Mouse (Mus musculus) kidney, embryonic 14.5 days (tissue): ENCODE measurements at regions not wholly inside any gene's neighbourhood (a gene's known extent, or its start where the extent isn't known, plus 50 kb on each side); places are given as distances from the start of the nearest gene placed in this dataset.

ENCODE experiments used
- ATAC-seq: fragments of 200-750 bp; cut with Nextera tagmentation; 2 replicates; pipeline ENCODE4 v1.8.0; 2017; ENCODE audit warnings: moderate number of reproducible peaks, mild to moderate bottlenecking, moderate TSS enrichment, moderate library complexity; ENCODE audit not compliant: low FRiP score, low TSS enrichment
- H3K27ac ChIP-seq: fragments of 300-500 bp; sonication (generic); 2 replicates; pipeline ENCODE4 v1.5.1; 2014; ENCODE audit warnings: low read depth, mild to moderate bottlenecking, low read length, moderate library complexity, mixed read lengths
- H3K27me3 ChIP-seq: fragments of 300-500 bp; sonication (generic); 2 replicates; pipeline ENCODE4 v1.6.1; 2014; ENCODE audit warnings: mild to moderate bottlenecking, low read length; ENCODE audit not compliant: control insufficient read depth, insufficient read depth
- H3K36me3 ChIP-seq: fragments of 300-500 bp; sonication (generic); 2 replicates; pipeline ENCODE4 v1.6.1; 2014; ENCODE audit warnings: low read length, mixed read lengths; ENCODE audit not compliant: control insufficient read depth, insufficient read depth
- H3K4me1 ChIP-seq: fragments of 300-500 bp; sonication (generic); 2 replicates; pipeline ENCODE4 v1.6.1; 2014; ENCODE audit warnings: low read length, mixed read lengths; ENCODE audit not compliant: control insufficient read depth, insufficient read depth
- H3K4me2 ChIP-seq: fragments of 300-500 bp; sonication (generic); replicated peaks from 2 replicates; pipeline ENCODE4 v1.6.1; 2014; ENCODE audit warnings: low read depth, mild to moderate bottlenecking, low read length
- H3K4me3 ChIP-seq: fragments of 300-500 bp; sonication (generic); 2 replicates; pipeline ENCODE4 v1.5.1; 2014; ENCODE audit warnings: mild to moderate bottlenecking, low read length
- H3K9ac ChIP-seq: fragments of 300-500 bp; sonication (generic); 2 replicates; pipeline ENCODE4 v1.6.1; 2014; ENCODE audit warnings: low read depth, mild to moderate bottlenecking, low read length, moderate library complexity
- H3K9me3 ChIP-seq: fragments of 300-500 bp; sonication (generic); 2 replicates; pipeline ENCODE4 v1.6.1; 2016; ENCODE audit warnings: low read length; ENCODE audit not compliant: control insufficient read depth
- WGBS: fragments of 180-500 bp; shearing (Covaris S2); extraction: QIAGEN DNeasy Blood & Tissue Kit; methylation state at CpG from one replicate; pipeline ENCODE4 v1.1.7; 2014; 5-methylcytosine and 5-hydroxymethylcytosine counted together

GRCm38 (mm10) chr4:47608673-47609072 is 134.2 kb downstream of the Sec61b start:
- H3K4me1 ChIP-seq = peaks cover under 1% of the 10 kb centered on the region
- H3K4me3 ChIP-seq = no peak overlapping the region
- H3K27me3 ChIP-seq = no peaks in the 10 kb centered on the region
- peak; percentile 28; the same call in 1 of the 2 replicates for ATAC-seq
- no peaks in the 10 kb centered on the region for H3K36me3 ChIP-seq
- H3K27ac ChIP-seq = no peak overlapping the region
- no peaks in the 10 kb centered on the region for H3K9me3 ChIP-seq
- 40% methylated on average over 5 of the region's 5 CpGs for WGBS
- H3K4me2 ChIP-seq = no peak overlapping the region
- H3K9ac ChIP-seq = no peak overlapping the region

- Histone ChIP-seq H3K4me3 (no peak overlapping the region), H3K4me1 (no peaks in the 10 kb centered on the region), H3K9ac (no peak overlapping the region), H3K9me3 (no peaks in the 10 kb centered on the region), H3K27me3 (no peaks in the 10 kb centered on the region), H3K4me2 (no peak overlapping the region), H3K27ac (no peak overlapping the region), H3K36me3 (no peaks in the 10 kb centered on the region)
- 58% methylated on average over 5 of the region's 5 CpGs for WGBS
- no peak for ATAC-seq
These were observed 136.5 kb downstream of the Sec61b start for GRCm38 (mm10) chr4:47610913-47611312.

GRCm38 (mm10) chr4:47616525-47616924 is 142.1 kb downstream of the Sec61b start:
- ATAC-seq = no peak
- Histone ChIP-seq H3K4me2 (no peak overlapping the region), H3K27me3 (no peaks in the 10 kb centered on the region), H3K9me3 (no peaks in the 10 kb centered on the region), H3K4me3 (no peak overlapping the region), H3K9ac (no peak overlapping the region), H3K27ac (no peak overlapping the region), H3K4me1 (no peaks in the 10 kb centered on the region), H3K36me3 (no peaks in the 10 kb centered on the region)
- WGBS = 56% methylated on average over 3 of the region's 3 CpGs

- H3K27me3 ChIP-seq = no peaks in the 10 kb centered on the region
- WGBS = 62% methylated on average over 3 of the region's 3 CpGs
- no peak overlapping the region for H3K4me2 ChIP-seq
- H3K9me3 ChIP-seq = no peaks in the 10 kb centered on the region
- no peak overlapping the region for H3K9ac ChIP-seq
- H3K27ac ChIP-seq = no peak overlapping the region
- no peaks in the 10 kb centered on the region for H3K4me1 ChIP-seq
- H3K4me3 ChIP-seq = no peak overlapping the region
- no peak for ATAC-seq
- no peaks in the 10 kb centered on the region for H3K36me3 ChIP-seq
These were observed 146.2 kb downstream of the Sec61b start for GRCm38 (mm10) chr4:47620700-47621099.

- ATAC-seq = no peak
- Histone ChIP-seq H3K4me1 (no peaks in the 10 kb centered on the region), H3K9ac (no peak overlapping the region), H3K4me3 (no peak overlapping the region), H3K27me3 (no peaks in the 10 kb centered on the region), H3K27ac (no peak overlapping the region), H3K9me3 (no peaks in the 10 kb centered on the region), H3K4me2 (no peak overlapping the region), H3K36me3 (no peaks in the 10 kb centered on the region)
- WGBS = 88% methylated on average over 13 of the region's 13 CpGs
These were observed 148.6 kb downstream of the Sec61b start for GRCm38 (mm10) chr4:47622851-47623743.

GRCm38 (mm10) chr4:47630006-47630405 is 155.5 kb downstream of the Sec61b start:
- Histone ChIP-seq H3K9ac (no peak overlapping the region), H3K4me2 (no peak overlapping the region), H3K36me3 (no peaks in the 10 kb centered on the region), H3K27ac (no peak overlapping the region), H3K27me3 (no peaks in the 10 kb centered on the region), H3K4me3 (no peak overlapping the region), H3K9me3 (no peaks in the 10 kb centered on the region), H3K4me1 (no peaks in the 10 kb centered on the region)
- ATAC-seq = no peak
- WGBS = 37% methylated on average over 8 of the region's 8 CpGs

- WGBS = 74% methylated on average over 1 of the region's 1 CpGs
- no peaks in the 10 kb centered on the region for H3K9me3 ChIP-seq
- no peaks in the 10 kb centered on the region for H3K27me3 ChIP-seq
- ATAC-seq = no peak
- H3K4me1 ChIP-seq = no peaks in the 10 kb centered on the region
- H3K4me3 ChIP-seq = no peak overlapping the region
- H3K4me2 ChIP-seq = no peak overlapping the region
- no peak overlapping the region for H3K27ac ChIP-seq
- no peak overlapping the region for H3K9ac ChIP-seq
- no peaks in the 10 kb centered on the region for H3K36me3 ChIP-seq
These were observed 156.0 kb downstream of the Sec61b start for GRCm38 (mm10) chr4:47630427-47630826.

GRCm38 (mm10) chr4:47638876-47639494 is 164.5 kb downstream of the Sec61b start:
- H3K9ac ChIP-seq = no peak overlapping the region
- 78% methylated on average over 10 of the region's 10 CpGs for WGBS

GRCm38 (mm10) chr4:47645093-47645492 is 170.6 kb downstream of the Sec61b start:
- no peak overlapping the region for H3K9ac ChIP-seq
- H3K9me3 ChIP-seq = 0 out of 2 replicates have a peak, but pooled peaks cover 3% of the 10 kb centered on the region
- H3K4me2 ChIP-seq = no peak overlapping the region
- ATAC-seq = 0 out of 2 replicates have a peak, but pooled peaks have one; percentile 32
- no peak overlapping the region for H3K27ac ChIP-seq
- 46% methylated on average over 1 of the region's 1 CpGs for whole genome bisulfite sequencing
- no peaks in the 10 kb centered on the region for H3K27me3 ChIP-seq
- no peak overlapping the region for H3K4me3 ChIP-seq
- no peaks in the 10 kb centered on the region for H3K4me1 ChIP-seq
- no peaks in the 10 kb centered on the region for H3K36me3 ChIP-seq

More at GRCm38 (mm10) chr4:47638876-47639494, 164.5 kb downstream of the Sec61b start:
- Histone ChIP-seq H3K4me3 (no peak overlapping the region), H3K27ac (no peak overlapping the region), H3K27me3 (no peaks in the 10 kb centered on the region), H3K4me1 (no peaks in the 10 kb centered on the region), H3K4me2 (no peak overlapping the region), H3K36me3 (no peaks in the 10 kb centered on the region), H3K9me3 (no peaks in the 10 kb centered on the region)
- ATAC-seq = no peak
